Mouse (Mus musculus): Measurements from ENCODE around the gene Atg2b.

Atg2b gene

DNA sequence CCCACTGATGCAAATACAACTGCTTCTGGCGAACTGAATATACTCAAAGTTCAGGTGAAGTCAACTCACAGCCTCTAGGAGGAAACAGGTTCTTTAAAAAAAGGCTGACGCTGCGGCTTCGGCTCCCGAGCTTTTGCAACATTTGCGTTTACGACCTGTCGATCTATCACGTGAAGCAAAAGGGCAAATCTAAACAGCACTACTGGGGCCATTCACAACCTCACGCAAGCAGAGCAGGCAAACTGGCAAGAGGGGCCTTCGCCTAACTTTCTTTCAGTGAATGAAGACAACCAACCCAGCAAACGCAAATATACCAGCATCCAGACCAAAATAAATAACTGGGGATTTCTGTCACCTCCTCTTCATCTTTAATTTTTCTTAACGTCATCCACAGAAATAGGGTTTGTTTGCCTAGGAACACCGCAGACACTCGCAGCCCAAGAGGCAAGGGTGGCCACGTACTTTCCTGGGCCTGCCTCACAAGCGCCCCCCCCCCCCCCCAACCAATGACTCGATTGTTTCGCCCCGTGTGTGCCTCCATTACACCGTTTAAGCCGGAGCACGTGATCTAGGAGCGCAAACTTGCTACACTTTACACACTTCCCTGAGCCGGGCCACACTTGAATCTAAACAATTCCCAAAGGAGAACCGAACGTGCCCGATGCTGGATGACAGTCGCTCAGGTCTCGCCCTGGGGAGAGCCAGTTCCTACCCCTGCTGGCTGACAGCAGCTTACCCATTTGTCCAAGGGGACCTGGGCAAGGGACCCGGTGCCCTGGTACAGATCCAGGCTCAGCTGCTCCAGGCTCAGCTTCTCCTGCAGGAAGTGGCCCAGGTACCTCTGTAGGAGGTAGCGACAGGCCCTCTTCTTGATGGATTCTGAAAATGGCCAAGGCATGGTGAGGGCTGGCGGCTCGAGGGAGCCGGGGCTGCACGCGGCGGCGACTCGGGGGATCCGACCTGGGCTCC is 794 bp downstream of the Atg2b start, which contains the start of gene Gskip:
TSS of gene Gskip (plus strand) at position 897 of the 969 bp plus-strand sequence.
- peak; percentile 34 for DNase-seq (ENCODE audit: low spot score)

- DNase-seq (ENCODE audit: low spot score): no peak
Measured at GRCm38 (mm10) chr12:105678762-105679161, 6.2 kb downstream of the Atg2b start.

DNA sequence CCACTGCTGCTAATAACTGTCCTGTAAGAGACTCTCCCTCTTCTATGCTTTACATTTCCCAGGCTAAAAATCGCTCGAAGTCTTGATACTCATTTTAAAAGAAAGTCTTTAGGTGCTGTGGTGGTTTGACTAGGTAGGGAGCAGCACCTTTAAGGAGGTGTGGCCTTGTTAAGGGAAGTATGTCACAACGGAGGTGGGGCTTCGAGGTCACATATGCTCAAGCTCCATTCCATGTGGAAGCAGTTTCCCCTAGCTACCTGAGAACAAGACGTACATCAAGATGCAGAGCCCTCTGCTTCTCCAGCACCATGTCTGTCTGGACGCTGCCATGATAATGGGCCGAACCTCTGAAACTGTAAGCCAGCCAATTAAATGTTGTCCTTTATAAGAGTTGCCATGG is 6.8 kb downstream of the Atg2b start:
- no peak for DNase-seq (ENCODE audit: low spot score)

DNA sequence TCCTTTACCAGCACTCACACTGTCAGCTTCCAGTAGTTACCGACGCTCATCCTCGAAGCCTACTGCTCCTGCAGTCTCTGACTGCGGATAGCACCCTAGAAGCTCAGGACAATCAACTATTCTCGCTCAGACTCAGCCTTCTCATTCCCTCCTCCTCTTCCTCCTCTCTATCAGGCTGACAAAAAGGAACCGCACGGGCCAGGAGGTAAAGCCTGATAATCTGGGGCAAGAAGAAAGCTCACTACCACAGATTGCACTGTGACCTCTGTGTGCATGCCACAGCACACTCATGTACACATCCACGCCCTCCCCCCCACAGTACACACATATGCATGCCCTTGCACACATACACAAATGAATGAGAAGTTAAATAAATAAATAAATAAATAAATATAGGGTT is 8.7 kb downstream of the Atg2b start:
- DNase-seq (ENCODE audit: low spot score): no peak

DNA sequence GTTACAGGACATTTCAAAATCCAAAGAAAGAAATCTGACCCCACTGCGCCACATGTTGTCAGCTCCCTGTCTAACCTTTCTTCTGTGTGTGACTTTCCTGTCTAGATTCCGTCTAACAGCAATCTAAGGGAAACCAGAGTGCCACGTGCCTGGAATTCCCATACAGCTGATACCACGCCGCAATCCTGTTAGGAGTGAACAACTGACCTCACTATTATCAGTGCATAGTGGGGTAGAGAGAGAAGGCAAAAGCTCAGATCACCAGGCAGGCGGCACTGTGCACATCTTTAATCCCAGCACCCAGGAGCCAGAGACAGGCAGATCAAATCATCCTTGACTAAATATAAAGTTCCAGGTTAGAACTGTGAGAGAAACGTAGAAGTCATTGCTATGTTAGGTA is 29.2 kb downstream of the Atg2b start:
- DNase-seq (ENCODE audit: low spot score): no peak

- DNase-seq (ENCODE audit: low spot score): no peak
Measured at GRCm38 (mm10) chr12:105642770-105643321, 42.2 kb downstream of the Atg2b start.

DNA sequence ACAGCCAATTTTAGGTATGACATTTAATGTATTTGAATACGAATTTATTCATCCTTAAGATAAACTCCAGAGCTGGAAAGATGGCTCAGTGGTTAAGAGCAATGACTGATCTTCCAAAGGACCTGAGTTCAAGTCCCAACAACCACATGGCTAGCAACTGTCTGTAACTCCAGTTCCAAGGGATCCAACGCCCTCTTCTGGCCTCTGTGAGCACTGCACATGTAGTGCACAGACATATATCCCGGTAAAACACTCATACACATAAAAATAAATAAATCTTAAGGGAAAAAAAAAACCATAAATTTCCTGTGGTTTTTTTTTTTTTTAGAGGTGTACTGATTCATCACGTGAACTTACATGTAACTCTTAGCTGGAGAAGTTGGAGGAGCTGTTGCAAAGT is 47.5 kb downstream of the Atg2b start:
- no peak for DNase-seq (ENCODE audit: low spot score)

- no peak for DNase-seq (ENCODE audit: low spot score)
Measured at GRCm38 (mm10) chr12:105636551-105636950, 48.5 kb downstream of the Atg2b start.

GRCm38 (mm10) chr12:105634374-105635067 is 50.5 kb downstream of the Atg2b start:
- no peak for DNase-seq (ENCODE audit: low spot score)

DNA sequence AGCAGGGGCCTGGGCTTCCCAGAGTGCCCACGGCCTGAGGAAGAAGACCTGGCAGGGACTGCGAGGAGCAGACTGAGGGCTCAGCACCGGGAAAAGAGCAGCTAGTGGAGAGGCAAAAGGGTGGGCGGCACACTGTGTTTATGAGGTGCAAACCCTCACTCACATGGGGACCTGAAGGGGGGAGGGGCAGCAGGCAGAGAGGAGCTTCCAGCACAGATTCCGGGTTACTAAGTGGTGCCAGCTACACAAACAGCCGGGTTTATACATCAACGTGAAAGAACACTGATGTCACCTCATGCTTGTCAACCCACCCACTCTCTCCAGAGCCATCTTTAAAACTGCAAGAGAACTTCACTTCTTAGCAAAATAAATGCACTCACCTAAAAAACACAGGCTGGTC is 59.2 kb downstream of the Atg2b start:
- no peak for DNase-seq (ENCODE audit: low spot score)

GRCm38 (mm10) chr12:105622981-105623539 is 62.0 kb downstream of the Atg2b start:
- no peak for DNase-seq (ENCODE audit: low spot score)

GRCm38 (mm10) chr12:105622048-105622447 is 63.0 kb downstream of the Atg2b start:
- DNase-seq (ENCODE audit: low spot score): no peak

- DNase-seq (ENCODE audit: low spot score): no peak
Measured at GRCm38 (mm10) chr12:105613559-105613958, 71.5 kb downstream of the Atg2b start.

- no peak for DNase-seq (ENCODE audit: low spot score)
Measured at GRCm38 (mm10) chr12:105611748-105612147, 73.3 kb downstream of the Atg2b start.

- DNase-seq (ENCODE audit: low spot score): no peak
Measured at GRCm38 (mm10) chr12:105611045-105611444, 74.0 kb downstream of the Atg2b start.

DNA sequence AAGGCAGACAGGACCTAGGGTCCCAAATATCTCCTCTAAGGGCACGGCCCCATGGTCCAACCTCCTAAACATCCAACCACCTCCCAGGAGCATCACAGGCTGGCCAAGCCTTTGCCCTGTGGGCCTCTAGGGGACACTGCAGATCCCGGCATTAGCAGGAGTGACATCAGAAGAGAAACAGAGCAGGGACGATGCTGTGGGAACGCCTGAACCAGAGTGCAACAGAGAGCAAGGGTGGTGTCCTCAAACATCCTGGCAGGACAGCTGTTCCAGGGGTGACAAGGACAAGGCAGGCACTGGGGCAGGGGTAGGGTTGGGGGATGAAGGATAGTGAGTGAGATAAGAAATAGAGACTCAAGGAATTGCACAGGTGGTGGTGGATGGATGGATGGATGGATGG is 78.1 kb downstream of the Atg2b start:
- DNase-seq (ENCODE audit: low spot score): no peak

GRCm38 (mm10) chr12:105605212-105605611 is 79.8 kb downstream of the Atg2b start:
- no peak for DNase-seq (ENCODE audit: low spot score)

GRCm38 (mm10) chr12:105603904-105604303 is 81.1 kb downstream of the Atg2b start:
- DNase-seq (ENCODE audit: low spot score): no peak

GRCm38 (mm10) chr12:105602581-105603210 is 82.3 kb downstream of the Atg2b start, which contains the start of gene Bdkrb1:
Gene Bdkrb1 (plus strand): TSS chr12:105603085.
- no peak for DNase-seq (ENCODE audit: low spot score)

GRCm38 (mm10) chr12:105601586-105601985 is 83.4 kb downstream of the Atg2b start:
- DNase-seq (ENCODE audit: low spot score): no peak

GRCm38 (mm10) chr12:105599098-105599497 is 85.9 kb downstream of the Atg2b start:
- no peak for DNase-seq (ENCODE audit: low spot score)

DNA sequence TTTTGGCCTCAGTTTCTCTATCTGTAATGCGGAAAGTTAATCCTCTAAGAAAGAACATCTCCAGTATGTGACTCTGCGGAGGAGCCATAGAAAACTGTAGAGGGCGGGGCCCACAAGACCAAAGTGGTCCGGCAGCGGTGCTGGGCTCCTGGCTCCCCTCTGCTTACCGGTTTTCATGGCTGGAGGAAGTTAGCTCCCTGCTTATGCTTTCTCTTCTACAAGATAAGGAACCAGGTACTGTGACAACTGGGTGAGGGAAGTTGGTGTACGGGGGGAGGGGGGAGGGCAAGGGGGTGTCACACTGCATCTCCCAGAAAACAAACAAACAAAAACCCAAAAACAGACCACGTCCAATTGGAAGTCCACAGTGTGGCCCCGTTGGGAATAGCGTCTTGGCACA is 86.5 kb downstream of the Atg2b start:
- DNase-seq (ENCODE audit: low spot score): no peak
